Mouse (Mus musculus) G1E (cell line): ENCODE results near the gene 4930430F08Rik.

ENCODE experiments used
- CTCF ChIP-seq: IDR thresholded peaks from 2 replicates; pipeline ENCODE4 v1.5.1; 2012; ENCODE audit warnings: low read depth, low read length, inconsistent platforms, mixed read lengths
- GATA1 ChIP-seq: IDR thresholded peaks from 2 replicates; pipeline ENCODE4 v1.6.1; 2012; ENCODE audit warnings: borderline replicate concordance, low read length, inconsistent platforms, mixed read lengths
- POLR2AphosphoS5 ChIP-seq: IDR thresholded peaks from 2 replicates; pipeline ENCODE4 v1.6.1; 2012; ENCODE audit warnings: low read depth, low read length, inconsistent platforms; ENCODE audit not compliant: insufficient replicate concordance
- TAL1 ChIP-seq: conservative IDR thresholded peaks from 2 replicates; pipeline ENCODE4 v1.6.1; 2012; ENCODE audit warnings: low read depth, low read length, inconsistent platforms, mixed read lengths

DNA sequence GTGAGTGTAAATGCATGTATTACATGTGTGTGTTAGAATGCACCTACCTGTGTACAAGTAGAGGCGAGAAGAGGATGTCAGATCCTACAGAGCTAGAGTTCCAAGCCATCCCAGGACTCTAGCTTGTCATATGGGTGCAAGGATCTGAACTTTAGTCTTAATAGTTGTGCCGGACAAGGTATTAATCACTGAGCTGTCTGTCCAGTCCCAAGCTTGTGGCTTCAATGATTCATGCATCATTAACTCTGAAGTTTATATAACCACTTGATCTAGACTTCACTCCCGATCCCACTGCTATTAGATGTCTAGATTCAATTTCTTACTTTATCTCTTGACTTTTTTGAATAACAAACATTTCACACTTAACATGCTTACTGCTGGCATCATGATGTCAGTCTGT is 8.1 kb upstream of the 4930430F08Rik start:
- TF ChIP-seq POLR2AphosphoS5 (no peak), CTCF (no peak), TAL1 (no peak), GATA1 (no peak)
